Mouse (Mus musculus) E14TG2a.4 (cell line): ENCODE data around the gene Ralgapb.

Source experiments
- CTCF ChIP-seq: conservative IDR thresholded peaks from 2 replicates; pipeline ENCODE4 v1.5.1; 2014; ENCODE audit warnings: low read length
- NANOG ChIP-seq: IDR thresholded peaks from 2 replicates; pipeline ENCODE4 v1.6.1; 2014; ENCODE audit warnings: borderline replicate concordance, low read length, mixed read lengths
- POU5F1 ChIP-seq: IDR thresholded peaks from 2 replicates; pipeline ENCODE4 v1.6.1; 2014; ENCODE audit warnings: low read length, borderline replicate concordance

DNA sequence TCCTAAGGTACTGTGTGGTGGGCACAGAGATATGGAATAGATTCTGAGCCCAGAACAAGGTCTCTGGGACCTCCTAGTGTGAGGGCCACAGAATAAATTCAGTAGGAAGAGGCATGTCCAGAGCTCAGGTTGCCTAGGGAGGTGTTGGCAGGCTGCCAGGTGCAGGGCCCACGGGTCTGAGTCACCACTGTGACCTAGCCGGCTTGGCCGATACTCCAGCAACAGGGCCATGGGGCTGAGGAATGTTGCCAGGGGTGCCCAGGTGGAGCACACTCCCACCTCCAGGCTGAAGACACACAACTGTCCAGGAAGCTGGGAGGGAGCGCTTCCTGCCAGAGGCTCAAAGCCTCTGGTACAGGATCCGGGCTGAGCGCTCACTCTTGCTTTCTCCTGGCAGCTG, 101.0 kb downstream of the Ralgapb start:
- no peak for TF ChIP-seq CTCF
- no peak for TF ChIP-seq NANOG
- TF ChIP-seq POU5F1, result no peak
